9 mouse cellular contexts compared by ENCODE assay signal in genomic region chr14:73776066-73776465, GRCm38 (mm10).
DNase-seq lines count a peak whose midpoint lies in the region; ATAC-seq and TF ChIP-seq lines count a peak whose summit lies in the region.
"Had no signal": no experiment of that assay in that cellular context is flagged by ENCODE, and none has a peak within 500 bp of the region (broad histone marks: within the 10 kb centered on the region; RNA-seq: fewer than 3 reads in every experiment).

No protein-coding gene starts in this region.

- peak; percentile 77 for TF ChIP-seq CTCF in cortical plate, adult 2 months (IDR thresholded peaks at IDR 0.05; ENCODE audit: extremely low read depth, insufficient read depth, low read length)
- peak; percentile 91 for TF ChIP-seq CTCF in stomach, postnatal 0 days (IDR thresholded peaks at IDR 0.05; ENCODE audit: low read depth)

- no peak for TF ChIP-seq POLR2A in cortical plate, adult 2 months (IDR thresholded peaks at IDR 0.05; ENCODE audit: extremely low read depth, insufficient read depth, low read length)

- no peak overlapping the region for H3K27ac ChIP-seq in cortical plate, adult 2 months (ENCODE audit: insufficient read depth, low read length)
- H3K27ac ChIP-seq in midbrain, embryonic 11.5 days (ENCODE audit: low read depth, low read length) = no peak overlapping the region
- H3K27ac ChIP-seq in stomach, postnatal 0 days (replicated peaks) = no peak overlapping the region
- H3K27ac ChIP-seq: hindbrain, embryonic 15.5 days had no signal

- no peak overlapping the region for H3K9ac ChIP-seq in midbrain, embryonic 11.5 days (ENCODE audit: low read length)
- no peak overlapping the region for H3K9ac ChIP-seq in stomach, postnatal 0 days (ENCODE audit: low read length)
- H3K9ac ChIP-seq: hindbrain, embryonic 15.5 days had no signal

- H3K4me3 ChIP-seq in cortical plate, adult 2 months (ENCODE audit: insufficient read depth, low read length) = no peak overlapping the region
- H3K4me3 ChIP-seq in midbrain, embryonic 11.5 days (ENCODE audit: low read depth, low read length) = no peak overlapping the region
- no peak overlapping the region for H3K4me3 ChIP-seq in stomach, postnatal 0 days (ENCODE audit: low read depth, low read length)
- H3K4me3 ChIP-seq: hindbrain, embryonic 15.5 days had no signal

- no peak for TF ChIP-seq EP300 in stomach, postnatal 0 days (optimal IDR thresholded peaks at IDR 0.05)

- no peak overlapping the region for H3K4me2 ChIP-seq in midbrain, embryonic 11.5 days
- no peak overlapping the region for H3K4me2 ChIP-seq in stomach, postnatal 0 days (replicated peaks; ENCODE audit: low read depth)
- H3K4me2 ChIP-seq: hindbrain, embryonic 15.5 days had no signal

- peak; percentile 88 for ATAC-seq in midbrain, embryonic 11.5 days (ENCODE audit: low FRiP score)
- ATAC-seq in stomach, postnatal 0 days (ENCODE audit: low FRiP score, low TSS enrichment) = no peak

- no peaks in the 10 kb centered on the region for H3K27me3 ChIP-seq in midbrain, embryonic 11.5 days (ENCODE audit: control insufficient read depth, insufficient read depth, low read length)
- H3K27me3 ChIP-seq in stomach, postnatal 0 days (ENCODE audit: control insufficient read depth, insufficient read depth, low read length) = no peaks in the 10 kb centered on the region
- H3K27me3 ChIP-seq: hindbrain, embryonic 15.5 days had no signal

- peak; percentile 16 to 59 for DNase-seq in heart, adult 18-20 months
- no peak for DNase-seq in heart, adult 11 months
- DNase-seq in adipocyte (ENCODE audit: low spot score) = peak; percentile 70
- DNase-seq in heart, postnatal 4 days = peak; percentile 57
- peak; percentile 64 to 69 for DNase-seq in layer of hippocampus, postnatal 10 days (ENCODE audit: low spot score in 2 of 2)
- DNase-seq in midbrain, embryonic 11.5 days (ENCODE audit: low spot score, missing footprints) = peak; percentile 84
- DNase-seq in stomach, postnatal 0 days (ENCODE audit: low spot score) = peak; percentile 19

- WGBS in midbrain, embryonic 11.5 days = 16% methylated on average over 1 of the region's 1 CpGs
- 12% methylated on average over 1 of the region's 1 CpGs for WGBS in stomach, postnatal 0 days

- no peaks in the 10 kb centered on the region for H3K4me1 ChIP-seq in cortical plate, adult 2 months (ENCODE audit: control insufficient read depth, insufficient read depth, low read length)
- H3K4me1 ChIP-seq in midbrain, embryonic 11.5 days (ENCODE audit: control insufficient read depth, insufficient read depth, low read length) = no peaks in the 10 kb centered on the region
- no peaks in the 10 kb centered on the region for H3K4me1 ChIP-seq in stomach, postnatal 0 days (replicated peaks; ENCODE audit: control insufficient read depth, insufficient read depth)
- H3K4me1 ChIP-seq: hindbrain, embryonic 15.5 days had no signal

- no peaks in the 10 kb centered on the region for H3K9me3 ChIP-seq in midbrain, embryonic 11.5 days (ENCODE audit: control insufficient read depth, low read length)
- no peaks in the 10 kb centered on the region for H3K9me3 ChIP-seq in stomach, postnatal 0 days (ENCODE audit: control insufficient read depth, low read length)
- H3K9me3 ChIP-seq: hindbrain, embryonic 15.5 days had no signal

- H3K36me3 ChIP-seq in midbrain, embryonic 11.5 days (ENCODE audit: control insufficient read depth, insufficient read depth, low read length) = no peaks in the 10 kb centered on the region
- no peaks in the 10 kb centered on the region for H3K36me3 ChIP-seq in stomach, postnatal 0 days (ENCODE audit: control insufficient read depth, insufficient read depth, low read length)
- H3K36me3 ChIP-seq: hindbrain, embryonic 15.5 days had no signal
